Mouse (Mus musculus) G1E (cell line): ENCODE results near the gene Zfp628.
A peak's percentile ranks its signal among the peaks of the same experiment; 100 is the strongest.

ENCODE experiments used
- CTCF ChIP-seq: IDR thresholded peaks from 2 replicates; pipeline ENCODE4 v1.5.1; 2012; ENCODE audit warnings: low read depth, low read length, inconsistent platforms, mixed read lengths
- GATA2 ChIP-seq: IDR thresholded peaks from 2 replicates; pipeline ENCODE4 v1.6.1; 2012; ENCODE audit warnings: low read depth, low read length, inconsistent platforms, borderline replicate concordance
- TAL1 ChIP-seq: conservative IDR thresholded peaks from 2 replicates; pipeline ENCODE4 v1.6.1; 2012; ENCODE audit warnings: low read depth, low read length, inconsistent platforms, mixed read lengths

DNA sequence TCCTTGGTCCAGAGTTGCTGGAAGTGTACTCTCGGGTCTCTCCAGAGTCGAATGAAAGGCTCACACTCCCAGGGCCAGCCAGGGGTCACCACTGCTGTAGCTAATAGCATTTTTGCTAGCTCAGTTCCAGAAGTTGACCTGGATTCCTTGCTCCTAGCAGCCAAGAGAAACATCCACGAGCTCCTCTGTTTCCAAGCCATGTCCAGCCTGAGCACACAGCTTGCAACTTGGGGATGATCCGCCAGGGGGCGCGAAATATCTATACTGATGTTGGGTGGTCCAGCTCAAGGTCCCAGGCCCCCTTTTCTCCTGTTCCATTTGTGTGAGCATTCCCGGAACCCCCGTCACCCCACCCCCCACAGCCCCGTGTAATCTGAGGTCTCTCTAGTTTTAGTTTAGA is 3.5 kb upstream of the Zfp628 start:
- TF ChIP-seq CTCF = 0 out of 2 replicates have a peak, but pooled peaks have one; percentile 22
- TF ChIP-seq GATA2 = no peak
- no peak for TF ChIP-seq TAL1
